Mouse (Mus musculus) brain, adult 2 months (tissue): Measurements from ENCODE around the gene Abhd18.

Source experiments
- DNase-seq: peaks from one replicate; pipeline ENCODE4 v3.0.0; 2011; ENCODE audit warnings: low read depth, low spot score

The Abhd18 gene

DNA sequence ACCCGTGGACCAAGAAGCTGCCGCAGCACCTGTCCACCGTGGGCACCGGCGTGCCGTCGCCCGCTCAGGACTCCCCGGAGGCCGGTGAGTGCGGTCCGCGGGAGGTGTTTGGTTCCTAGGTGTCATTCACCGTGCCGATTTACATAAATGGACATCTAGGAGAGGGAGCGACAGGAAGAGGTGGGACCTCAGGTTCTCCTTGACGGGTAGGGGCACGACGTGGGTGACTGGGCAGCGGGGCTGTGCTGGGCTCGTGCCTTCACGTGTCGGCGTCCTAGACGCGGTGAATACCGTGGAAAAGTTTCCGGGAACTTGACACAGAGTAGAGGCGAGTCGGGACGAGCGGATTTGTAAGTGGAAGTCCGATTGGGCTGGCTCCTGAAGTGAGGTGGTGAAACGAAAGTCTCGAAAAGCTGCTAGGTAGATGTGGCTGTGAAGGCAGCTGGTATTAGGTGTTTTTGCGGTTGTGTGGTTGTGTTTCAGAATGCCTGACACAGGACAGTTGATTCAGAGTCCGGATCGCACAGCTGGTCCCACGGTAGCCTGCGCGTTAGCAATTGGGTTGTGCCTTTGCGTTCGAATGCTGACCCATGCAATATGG is 103.9 kb downstream of the Abhd18 start:
- DNase-seq = peak; percentile 63

DNA sequence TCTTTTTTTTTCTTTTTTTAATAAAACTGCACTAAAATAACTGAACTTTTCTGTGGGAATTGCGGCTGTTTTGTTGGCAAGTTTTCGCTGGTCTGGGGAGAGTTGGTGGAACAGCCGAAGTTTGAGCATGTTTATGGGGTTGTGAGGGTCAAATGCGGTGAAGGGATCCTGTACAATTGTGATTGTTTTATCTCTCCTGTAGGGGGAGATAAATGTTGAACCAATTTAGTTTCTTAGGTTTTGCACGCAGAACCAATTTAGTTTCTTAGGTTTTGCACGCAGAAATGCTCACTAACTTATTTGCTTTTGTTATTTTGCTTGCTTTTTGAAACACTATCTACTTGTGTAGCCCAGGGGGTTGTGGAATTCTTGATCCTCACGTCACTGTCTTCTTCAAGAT is 104.6 kb downstream of the Abhd18 start:
- DNase-seq = peak; percentile 52

DNA sequence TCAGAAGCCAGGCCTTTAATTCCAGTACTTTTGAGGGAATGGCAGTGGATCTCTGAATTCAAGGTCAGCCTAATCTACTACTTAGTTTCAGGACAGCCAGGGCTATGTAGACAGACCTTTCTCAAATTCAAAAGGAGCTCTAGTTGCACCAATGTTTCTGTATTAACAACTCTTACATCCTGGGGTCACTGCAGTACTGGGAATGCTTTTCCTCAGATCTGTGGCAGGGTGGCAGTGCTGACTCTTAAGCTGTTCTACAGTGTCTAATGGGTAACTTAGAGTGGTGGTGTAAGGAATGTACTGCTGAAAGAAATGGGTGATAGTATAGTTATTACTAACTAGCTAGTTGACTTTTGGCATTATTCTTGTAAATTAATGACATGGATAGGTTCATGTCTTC is 105.8 kb downstream of the Abhd18 start:
- DNase-seq = no peak

DNA sequence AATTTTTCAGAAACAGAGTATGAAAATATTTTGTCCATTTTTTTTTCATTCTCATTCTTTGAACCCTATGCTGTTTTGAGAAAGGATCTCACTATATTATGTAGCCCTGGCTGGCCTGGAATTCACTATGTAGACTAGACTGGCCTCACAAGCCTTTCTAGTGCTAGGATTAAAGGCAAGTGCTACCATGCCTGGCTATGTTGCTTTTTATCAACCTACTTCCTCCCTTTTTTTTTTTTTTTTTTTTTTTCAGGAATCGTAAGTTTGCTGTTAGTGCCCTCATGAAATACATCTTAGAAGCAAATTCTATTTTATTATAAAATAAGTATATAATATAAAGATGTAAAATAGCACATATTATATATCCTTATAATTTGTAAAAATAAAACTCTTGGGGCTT is 108.0 kb downstream of the Abhd18 start:
- DNase-seq = no peak

DNA sequence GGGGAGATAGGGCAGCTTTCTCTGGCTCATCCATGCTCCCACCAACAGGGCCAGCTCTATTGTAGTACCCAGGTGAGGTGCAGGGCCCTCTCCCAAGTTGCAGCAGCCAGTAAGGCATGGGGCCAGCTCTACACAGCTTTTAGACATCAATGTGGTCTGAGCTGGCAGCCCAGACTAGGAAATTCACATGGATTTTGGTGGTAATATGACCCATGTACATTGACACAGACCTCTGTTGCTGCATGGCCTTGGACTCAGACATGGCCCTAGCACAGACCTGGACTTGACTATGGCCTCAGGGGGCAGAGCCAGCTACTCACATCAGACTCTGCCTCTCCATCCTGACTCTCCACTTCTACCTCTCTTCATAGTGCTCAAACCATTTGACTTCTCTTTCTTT is 112.1 kb downstream of the Abhd18 start:
- no peak for DNase-seq

DNA sequence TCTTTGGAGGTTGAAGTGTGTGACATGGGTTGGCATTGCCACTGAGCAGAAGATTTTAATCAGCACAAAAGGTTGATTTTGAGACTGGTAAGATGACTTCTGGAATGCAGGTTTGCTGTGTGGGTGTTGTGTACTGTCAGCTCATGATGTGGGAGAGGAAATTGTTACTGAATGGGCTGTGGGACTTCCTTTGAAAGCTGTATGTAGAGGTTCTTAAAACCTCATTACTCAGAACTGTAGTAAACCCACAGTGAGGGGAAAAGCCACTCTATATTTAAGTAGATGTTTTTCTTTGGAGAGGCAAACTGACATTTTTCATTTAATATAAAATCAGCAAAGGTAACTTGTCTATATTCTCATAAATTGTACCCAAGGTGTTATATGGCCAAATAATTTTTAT is 134.0 kb downstream of the Abhd18 start:
- DNase-seq = no peak

DNA sequence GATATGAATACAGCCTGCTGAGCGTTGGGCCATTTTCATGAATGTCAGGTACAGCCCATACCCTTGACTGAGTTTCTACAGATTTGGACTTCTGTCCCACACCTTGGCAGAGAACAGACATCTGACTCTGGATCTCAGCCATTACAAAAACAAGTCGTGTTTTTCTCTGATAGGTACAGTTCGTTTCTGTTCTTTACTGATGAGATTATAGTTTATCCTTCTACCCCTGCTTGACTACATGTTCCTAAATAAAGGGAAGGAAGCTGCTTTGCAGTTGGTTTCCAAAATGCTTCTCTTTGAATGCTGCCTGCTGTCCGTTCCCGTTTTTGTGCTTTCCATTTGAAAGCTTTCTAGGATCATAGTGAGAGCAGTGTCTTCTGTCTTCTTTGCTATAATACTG is 140.8 kb downstream of the Abhd18 start:
- no peak for DNase-seq
